Mouse (Mus musculus) forebrain, embryonic 12.5 days (tissue): ENCODE data around the gene Ptbp3. TPM values are rescaled to one million over a fixed set of nuclear protein-coding genes. Genes with fewer than 3 reads are reported as not detected.
A peak's percentile ranks its signal among the peaks of the same experiment; 100 is the strongest.

ENCODE experiments used
- ATAC-seq: fragments of 200-750 bp; cut with Nextera tagmentation; 2 replicates; pipeline ENCODE4 v1.8.0; 2017; ENCODE audit warnings: moderate TSS enrichment; ENCODE audit not compliant: low FRiP score
- H3K27ac ChIP-seq: fragments of 300-500 bp; sonication (generic); 2 replicates; pipeline ENCODE4 v1.5.1; 2016; ENCODE audit warnings: mild to moderate bottlenecking
- H3K27me3 ChIP-seq: fragments of 300-500 bp; sonication (generic); 2 replicates; pipeline ENCODE4 v1.6.1; 2016; ENCODE audit warnings: mild to moderate bottlenecking
- H3K36me3 ChIP-seq: fragments of 300-500 bp; sonication (generic); replicated peaks from 2 replicates; pipeline ENCODE4 v1.6.1; 2016; ENCODE audit warnings: mild to moderate bottlenecking
- H3K4me1 ChIP-seq: fragments of 300-500 bp; sonication (generic); 2 replicates; pipeline ENCODE4 v1.6.1; 2016
- H3K4me2 ChIP-seq: fragments of 300-500 bp; sonication (generic); 2 replicates; pipeline ENCODE4 v1.6.1; 2016; ENCODE audit warnings: mild to moderate bottlenecking, moderate library complexity
- H3K4me3 ChIP-seq: fragments of 300-500 bp; sonication (generic); replicated peaks from 2 replicates; pipeline ENCODE4 v1.5.1; 2016; ENCODE audit warnings: mild to moderate bottlenecking
- H3K9ac ChIP-seq: fragments of 300-500 bp; sonication (generic); 2 replicates; pipeline ENCODE4 v1.6.1; 2016; ENCODE audit warnings: mild to moderate bottlenecking
- H3K9me3 ChIP-seq: fragments of 300-500 bp; sonication (generic); 2 replicates; pipeline ENCODE4 v1.6.1; 2016
- WGBS: fragments of 180-500 bp; shearing (Covaris S2); methylation state at CpG from one replicate; pipeline ENCODE4 v1.1.7; 2016; 5-methylcytosine and 5-hydroxymethylcytosine counted together
- polyA plus RNA-seq: library from polyadenylated mRNA; unstranded; fragments of >200 nt; fragmentation: Nextera tagmentation; extraction: Ambion mirVana; gene quantifications from 2 replicates; pipeline ENCODE4 v1.2.1, GENCODE M21; 2016

The Ptbp3 gene
- polyA plus RNA-seq, 1 experiment from 2014 or later, result 29.1 TPM

DNA sequence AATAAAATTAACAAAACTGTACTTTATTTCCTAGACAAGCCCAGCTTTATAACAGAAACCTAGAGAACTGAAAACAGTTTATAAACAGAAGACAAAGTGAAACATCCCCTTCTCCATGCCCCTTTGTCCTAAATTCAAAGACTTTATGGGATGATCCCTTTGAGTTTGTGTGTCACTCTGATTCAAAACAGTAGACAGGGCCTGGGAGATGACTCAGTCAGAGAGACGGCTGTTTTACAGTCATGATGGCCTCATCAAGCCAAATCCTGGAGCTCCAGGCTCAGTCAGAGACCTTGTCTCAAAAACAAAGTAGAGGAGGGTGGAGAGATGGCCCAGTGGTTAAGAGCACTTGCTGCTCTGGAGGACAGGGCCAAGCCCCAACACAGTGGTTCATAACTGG is 2.7 kb upstream of the Ptbp3 start:
- no peak overlapping the region for H3K4me2 ChIP-seq
- H3K27me3 ChIP-seq, result 0 out of 2 replicates have a peak, but pooled peaks cover 3% of the 10 kb centered on the region
- H3K27ac ChIP-seq, result no peak overlapping the region
- no peaks in the 10 kb centered on the region for H3K36me3 ChIP-seq
- peaks cover 7% of the 10 kb centered on the region; the same call in 1 of the 2 replicates for H3K4me1 ChIP-seq
- WGBS, result 87% methylated on average over 1 of the region's 1 CpGs
- no peak overlapping the region for H3K9ac ChIP-seq
- H3K4me3 ChIP-seq, result no peak overlapping the region
- ATAC-seq, result no peak
- H3K9me3 ChIP-seq, result no peaks in the 10 kb centered on the region

DNA sequence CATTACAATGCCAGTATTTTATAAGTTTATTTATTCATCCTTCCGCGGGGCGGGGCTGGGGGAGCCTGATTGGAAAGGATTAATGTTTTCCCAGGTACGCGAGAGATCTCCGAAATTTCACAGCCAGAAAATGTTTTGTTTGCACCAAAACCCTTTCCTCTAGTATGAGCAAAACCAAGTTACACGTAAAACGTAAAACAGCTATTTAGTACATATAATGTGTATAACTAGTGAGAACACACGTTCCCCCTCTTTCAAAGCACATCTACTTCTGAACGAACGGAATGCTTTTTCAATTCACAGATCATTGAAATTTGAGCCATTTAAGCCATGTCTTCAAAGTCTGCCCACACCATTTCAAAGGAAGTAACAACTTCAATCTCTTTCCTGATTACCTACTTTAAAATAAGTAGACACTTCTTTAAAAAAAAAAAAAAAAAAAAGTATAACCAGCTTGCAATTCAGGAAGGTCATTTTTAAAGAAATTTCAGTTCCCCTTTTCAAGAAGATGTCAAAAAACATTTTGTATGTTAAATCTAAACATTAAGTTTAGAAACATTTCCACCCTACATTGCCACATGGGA is 905 bp upstream of the Ptbp3 start:
- WGBS, result 17% methylated on average over 11 of the region's 11 CpGs
- Histone ChIP-seq H3K9me3 (no peaks in the 10 kb centered on the region), H3K4me3 (peak overlapping the region; percentile 82), H3K4me2 (peak overlapping the region; percentile 71), H3K36me3 (no peaks in the 10 kb centered on the region), H3K27me3 (0 out of 2 replicates have a peak, but pooled peaks cover 3% of the 10 kb centered on the region), H3K9ac (peak overlapping the region; percentile 59; the same call in 1 of the 2 replicates), H3K27ac (no peak overlapping the region; the same call in 1 of the 2 replicates), H3K4me1 (peaks cover 7% of the 10 kb centered on the region; the same call in 1 of the 2 replicates)
- ATAC-seq, result no peak

DNA sequence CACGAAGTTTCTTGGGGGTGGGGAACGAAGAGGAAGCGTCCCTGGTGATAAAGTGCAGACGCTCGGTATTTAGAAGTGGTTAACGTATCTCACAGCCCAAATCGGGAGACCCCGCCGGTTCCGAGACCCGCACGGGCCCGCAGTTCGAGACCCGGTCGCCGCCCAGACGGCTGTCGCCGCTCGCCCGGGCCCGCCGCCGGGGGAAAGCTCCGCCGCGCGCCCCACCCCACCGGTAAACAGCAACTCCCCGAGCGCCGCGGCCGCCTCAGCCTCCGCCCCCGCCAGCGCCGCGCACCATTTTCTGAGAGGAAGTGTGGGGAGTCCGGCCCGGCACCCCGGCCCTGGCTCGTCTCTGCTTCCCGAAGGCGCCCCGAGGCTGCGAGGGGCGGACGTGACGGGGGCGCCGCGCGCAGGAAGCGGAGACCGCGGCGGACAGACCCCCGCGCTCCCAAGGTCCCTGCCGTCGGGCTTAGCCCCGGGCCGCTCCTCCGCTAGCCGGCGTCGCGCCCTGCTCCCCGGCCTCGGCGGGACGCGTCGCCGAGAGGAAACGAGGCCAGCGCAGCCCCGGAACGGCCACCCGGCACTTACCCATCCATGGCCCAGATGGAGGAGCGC is 497 bp downstream of the Ptbp3 start:
- Histone ChIP-seq H3K9me3 (no peaks in the 10 kb centered on the region), H3K9ac (peak overlapping the region; percentile 83), H3K4me3 (peak overlapping the region; percentile 82), H3K27me3 (0 out of 2 replicates have a peak, but pooled peaks cover 3% of the 10 kb centered on the region), H3K4me1 (peaks cover 7% of the 10 kb centered on the region; the same call in 1 of the 2 replicates), H3K27ac (peak overlapping the region; percentile 88), H3K4me2 (peak overlapping the region; percentile 71), H3K36me3 (no peaks in the 10 kb centered on the region)
- under 1% methylated on average over 71 of the region's 83 CpGs for whole genome bisulfite sequencing
- ATAC-seq, result peak; percentile 86

- no peaks in the 10 kb centered on the region for H3K9me3 ChIP-seq
- 8% methylated on average over 18 of the region's 18 CpGs for WGBS
- H3K4me2 ChIP-seq, result peak overlapping the region; percentile 71
- H3K36me3 ChIP-seq, result no peaks in the 10 kb centered on the region
- H3K27ac ChIP-seq, result no peak overlapping the region; the same call in 1 of the 2 replicates
- peaks cover 7% of the 10 kb centered on the region; the same call in 1 of the 2 replicates for H3K4me1 ChIP-seq
- 0 out of 2 replicates have a peak, but pooled peaks cover 3% of the 10 kb centered on the region for H3K27me3 ChIP-seq
- H3K9ac ChIP-seq, result peak overlapping the region; percentile 83
- no peak for ATAC-seq
- peak overlapping the region; percentile 82 for H3K4me3 ChIP-seq
These were observed 1.1 kb downstream of the Ptbp3 start for GRCm38 (mm10) chr4:59548011-59548559.

DNA sequence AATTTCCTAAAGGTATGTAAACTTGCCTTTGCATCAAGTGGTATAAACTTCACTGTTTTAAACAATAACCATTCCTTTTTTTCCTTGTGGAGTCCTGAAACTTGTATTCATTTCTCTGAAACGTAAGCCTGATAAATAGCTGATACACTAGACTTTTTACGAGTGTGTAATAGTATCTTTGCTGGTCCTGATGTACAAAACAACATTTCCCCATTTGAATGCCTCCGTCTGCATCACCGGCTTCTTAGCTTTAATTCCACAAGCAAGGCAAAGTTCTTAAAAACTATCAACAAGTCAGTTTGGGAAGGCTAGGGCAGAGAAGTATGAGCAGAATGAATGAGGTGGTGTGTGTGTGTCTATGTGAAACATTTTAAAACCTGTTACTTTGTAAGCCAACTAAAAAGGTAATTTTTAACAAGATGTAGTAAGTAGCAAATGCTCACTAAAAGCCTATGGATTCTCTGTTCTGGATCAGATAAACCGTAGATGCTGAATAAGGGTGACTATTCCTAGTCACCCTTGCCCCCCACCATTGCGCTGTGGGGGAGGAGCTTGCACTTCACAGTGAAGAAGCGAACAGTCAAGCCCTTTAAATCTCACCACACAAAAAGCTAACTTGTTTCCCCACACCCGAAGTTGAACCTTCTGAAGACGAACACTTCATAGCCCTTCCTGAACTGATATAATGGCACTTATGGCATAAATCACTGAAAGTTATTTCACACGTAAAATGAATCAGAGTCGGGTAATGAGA is 1.9 kb downstream of the Ptbp3 start:
- H3K4me1 ChIP-seq, result peaks cover 7% of the 10 kb centered on the region; the same call in 1 of the 2 replicates
- H3K9me3 ChIP-seq, result no peaks in the 10 kb centered on the region
- H3K27me3 ChIP-seq, result 0 out of 2 replicates have a peak, but pooled peaks cover 3% of the 10 kb centered on the region
- no peak overlapping the region for H3K27ac ChIP-seq
- no peak for ATAC-seq
- H3K9ac ChIP-seq, result no peak overlapping the region
- H3K36me3 ChIP-seq, result no peaks in the 10 kb centered on the region
- peak overlapping the region; percentile 71 for H3K4me2 ChIP-seq
- WGBS, result 30% methylated on average over 11 of the region's 11 CpGs
- H3K4me3 ChIP-seq, result peak overlapping the region; percentile 82

DNA sequence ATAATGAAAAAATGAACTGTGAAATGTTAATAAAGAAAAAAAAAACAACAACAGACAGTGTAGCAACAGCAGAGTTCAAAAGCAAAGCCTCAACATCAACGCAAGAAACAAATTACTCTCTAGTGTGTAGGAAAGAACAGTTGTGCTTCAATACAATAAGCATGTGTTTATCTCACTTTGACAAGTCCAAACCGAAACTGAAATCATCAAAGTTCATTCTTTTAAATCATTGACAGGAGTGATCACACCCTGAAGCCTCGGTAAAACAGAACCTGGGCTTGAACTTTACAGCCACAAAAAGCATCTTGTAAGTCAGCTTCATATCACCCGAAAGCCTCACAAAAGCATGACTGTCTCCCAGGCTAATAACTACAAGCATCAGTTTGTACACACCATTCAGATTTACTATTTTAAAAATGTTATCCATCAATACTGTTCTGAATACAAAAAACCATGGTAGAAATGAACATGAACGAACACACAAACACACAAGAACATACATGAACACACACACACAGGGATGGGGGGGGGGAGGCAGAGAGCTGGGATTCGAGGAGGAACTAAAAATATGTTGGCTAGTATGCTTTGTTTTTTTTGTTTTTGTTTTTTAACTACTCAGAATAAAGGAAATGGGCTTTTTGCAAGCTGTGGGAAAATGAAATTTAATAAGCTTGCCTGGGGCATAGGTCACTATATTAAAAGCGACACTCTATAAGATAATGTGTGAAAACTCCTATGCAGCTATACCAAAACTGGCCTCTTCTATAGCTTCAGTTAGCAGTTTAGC is 2.7 kb downstream of the Ptbp3 start:
- H3K36me3 ChIP-seq, result no peaks in the 10 kb centered on the region
- no peak overlapping the region for H3K4me3 ChIP-seq
- ATAC-seq, result no peak
- WGBS, result 77% methylated on average over 7 of the region's 7 CpGs
- H3K4me2 ChIP-seq, result no peak overlapping the region
- no peak overlapping the region for H3K9ac ChIP-seq
- no peaks in the 10 kb centered on the region for H3K9me3 ChIP-seq
- peaks cover 7% of the 10 kb centered on the region; the same call in 1 of the 2 replicates for H3K4me1 ChIP-seq
- H3K27ac ChIP-seq, result no peak overlapping the region
- H3K27me3 ChIP-seq, result no peaks in the 10 kb centered on the region

- H3K4me2 ChIP-seq, result no peak overlapping the region
- ATAC-seq, result no peak
- H3K27ac ChIP-seq, result no peak overlapping the region
- peaks cover 4% of the 10 kb centered on the region; the same call in 1 of the 2 replicates for H3K4me1 ChIP-seq
- WGBS, result 80% methylated on average over 2 of the region's 2 CpGs
- no peaks in the 10 kb centered on the region for H3K9me3 ChIP-seq
- H3K27me3 ChIP-seq, result no peaks in the 10 kb centered on the region
- no peaks in the 10 kb centered on the region for H3K36me3 ChIP-seq
- H3K4me3 ChIP-seq, result no peak overlapping the region
- no peak overlapping the region for H3K9ac ChIP-seq
These were observed 4.5 kb downstream of the Ptbp3 start for GRCm38 (mm10) chr4:59544654-59545053.

DNA sequence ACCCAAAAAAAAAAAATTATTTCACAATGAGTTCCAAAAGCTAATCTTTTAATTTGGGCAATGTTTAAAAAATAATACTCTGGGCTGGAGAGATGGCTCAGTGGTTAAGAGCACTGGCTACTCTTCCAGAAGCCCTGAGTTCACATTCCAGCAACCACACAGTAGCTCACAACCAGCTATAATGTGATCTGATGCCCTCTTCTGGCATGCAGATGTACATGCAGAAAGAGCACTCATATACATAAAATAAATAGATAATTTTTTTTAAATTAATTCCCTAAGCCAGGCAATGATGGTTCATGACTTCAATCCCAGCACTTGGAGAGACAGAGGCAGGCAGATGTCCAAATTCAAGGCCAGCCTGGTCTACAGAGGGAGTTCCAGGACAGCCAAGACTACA is 6.2 kb downstream of the Ptbp3 start:
- no peak for ATAC-seq
- no peak overlapping the region for H3K9ac ChIP-seq

GRCm38 (mm10) chr4:59536281-59536680 is 12.9 kb downstream of the Ptbp3 start:
- 97% methylated on average over 1 of the region's 1 CpGs for WGBS

More for the DNA sequence above, 6.2 kb downstream of the Ptbp3 start:
- H3K27me3 ChIP-seq, result no peaks in the 10 kb centered on the region
- no peaks in the 10 kb centered on the region for H3K9me3 ChIP-seq
- no peaks in the 10 kb centered on the region for H3K36me3 ChIP-seq
- no peak overlapping the region for H3K27ac ChIP-seq
- H3K4me2 ChIP-seq, result no peak overlapping the region
- H3K4me1 ChIP-seq, result peaks cover 4% of the 10 kb centered on the region; the same call in 1 of the 2 replicates
- no peak overlapping the region for H3K4me3 ChIP-seq

GRCm38 (mm10) chr4:59535624-59536023 is 13.5 kb downstream of the Ptbp3 start:
- no peaks in the 10 kb centered on the region for H3K4me1 ChIP-seq
- H3K27me3 ChIP-seq, result no peaks in the 10 kb centered on the region
- no peak for ATAC-seq
- H3K9me3 ChIP-seq, result no peaks in the 10 kb centered on the region
- H3K27ac ChIP-seq, result no peak overlapping the region
- H3K36me3 ChIP-seq, result no peaks in the 10 kb centered on the region
- no peak overlapping the region for H3K4me3 ChIP-seq
- no peak overlapping the region for H3K9ac ChIP-seq
- no peak overlapping the region for H3K4me2 ChIP-seq

More at GRCm38 (mm10) chr4:59536281-59536680, 12.9 kb downstream of the Ptbp3 start:
- Histone ChIP-seq H3K27me3 (no peaks in the 10 kb centered on the region), H3K9ac (no peak overlapping the region), H3K4me2 (no peak overlapping the region), H3K27ac (no peak overlapping the region), H3K9me3 (no peaks in the 10 kb centered on the region), H3K36me3 (no peaks in the 10 kb centered on the region), H3K4me3 (no peak overlapping the region), H3K4me1 (no peaks in the 10 kb centered on the region)
- no peak for ATAC-seq

DNA sequence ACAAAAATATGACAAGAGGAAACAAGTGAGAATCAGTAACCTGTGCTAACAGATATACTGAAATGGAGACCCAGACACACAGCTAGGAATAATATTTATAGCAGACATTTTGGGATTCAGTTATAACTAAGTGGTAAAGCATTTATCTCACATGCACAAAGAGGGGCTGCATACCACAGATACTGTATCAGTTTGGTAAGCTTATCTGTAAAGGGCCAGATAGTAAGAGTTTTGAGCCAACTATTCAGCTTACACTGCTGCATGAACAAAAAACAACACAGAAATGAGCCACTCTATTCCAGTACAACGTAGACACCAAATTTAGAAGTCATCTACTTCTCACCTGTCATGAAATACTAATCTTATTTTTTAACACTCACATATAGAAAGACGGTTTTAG is 15.9 kb downstream of the Ptbp3 start:
- Histone ChIP-seq H3K4me2 (no peak overlapping the region), H3K27me3 (no peaks in the 10 kb centered on the region), H3K4me1 (no peaks in the 10 kb centered on the region), H3K27ac (no peak overlapping the region), H3K9me3 (no peaks in the 10 kb centered on the region), H3K4me3 (no peak overlapping the region), H3K36me3 (no peaks in the 10 kb centered on the region), H3K9ac (no peak overlapping the region)
- WGBS, result 88% methylated on average over 2 of the region's 2 CpGs
- no peak for ATAC-seq
